16 mouse cellular contexts compared by ENCODE assay signal in the genomic region with DNA sequence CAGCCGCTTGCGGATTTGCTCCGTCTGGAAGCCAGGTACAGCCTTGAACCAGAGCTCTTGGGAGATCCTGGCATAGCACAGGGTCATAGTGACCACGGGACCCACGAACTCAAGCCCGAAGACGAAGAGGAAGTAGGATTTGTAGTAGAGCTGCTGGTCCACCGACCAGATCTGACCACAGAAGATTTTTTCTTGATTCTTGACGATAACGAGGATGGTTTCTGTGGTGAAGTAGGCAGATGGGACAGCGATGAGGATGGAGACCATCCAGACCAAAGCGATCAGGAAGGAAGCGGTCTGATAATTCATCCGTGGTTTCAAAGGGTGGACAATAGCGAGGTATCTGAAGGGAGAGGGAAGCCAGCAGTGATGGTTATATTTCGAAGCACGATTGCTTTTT. TPM values are rescaled to one million over a fixed set of nuclear protein-coding genes. Genes with fewer than 3 reads are reported as not detected.
"Had no signal": no experiment of that assay in that cellular context is flagged by ENCODE, and none has a peak within 500 bp of the region (broad histone marks: within the 10 kb centered on the region; RNA-seq: fewer than 3 reads in every experiment).

No protein-coding gene starts in this region.

- H3K4me3 ChIP-seq: midbrain, embryonic 13.5 days; midbrain, embryonic 15.5 days; neural tube, embryonic 12.5 days; stomach, embryonic 15.5 days had no signal

- H3K27ac ChIP-seq: midbrain, embryonic 13.5 days; midbrain, embryonic 15.5 days; neural tube, embryonic 12.5 days; stomach, embryonic 15.5 days; stomach, postnatal 0 days had no signal

- H3K27me3 ChIP-seq: midbrain, embryonic 13.5 days; midbrain, embryonic 15.5 days; neural tube, embryonic 12.5 days; stomach, embryonic 15.5 days had no signal

- H3K4me1 ChIP-seq: midbrain, embryonic 13.5 days; midbrain, embryonic 15.5 days; neural tube, embryonic 12.5 days; stomach, embryonic 15.5 days had no signal

- ATAC-seq: midbrain, embryonic 13.5 days; midbrain, embryonic 15.5 days had no signal

- H3K36me3 ChIP-seq: midbrain, embryonic 13.5 days; midbrain, embryonic 15.5 days; neural tube, embryonic 12.5 days; stomach, embryonic 15.5 days had no signal

- DNase-seq: lung, adult 18-20 months; lung, embryonic 14.5 days; lung, postnatal 10 days; lung, postnatal 4 days; right cerebral cortex, postnatal 14 days; thymus, adult 2 months; thymus, postnatal 25 days; thymus, postnatal 4 days had no signal

- H3K9me3 ChIP-seq: midbrain, embryonic 13.5 days; midbrain, embryonic 15.5 days; neural tube, embryonic 12.5 days; stomach, embryonic 15.5 days had no signal

RNA-seq across cellular contexts. Expression of gene Prokr2, which starts 11.5 kb away (rescaled TPM):
- total RNA-seq: monocyte, adult 5-6 weeks; neutrophil, adult 5-6 weeks had no signal
- polyA plus RNA-seq: stomach, postnatal 0 days; urinary bladder, adult 2 months had no signal
